Mouse (Mus musculus) adrenal gland, postnatal 0 days (tissue): ENCODE results near the gene Slc5a3. TPM values are rescaled to one million over a fixed set of nuclear protein-coding genes. Genes with fewer than 3 reads are reported as not detected.

ENCODE experiments used
- polyA plus RNA-seq: library from polyadenylated mRNA; unstranded; fragments of >200 nt; fragmentation: Nextera tagmentation; extraction: Ambion mirVana; gene quantifications from 2 replicates; pipeline ENCODE4 v1.2.1, GENCODE M21; 2015

Slc5a3 gene
- 3.3 and 4.1 TPM in 2 replicates for polyA plus RNA-seq

GRCm38 (mm10) chr16:92057852-92058643, at the start of gene Slc5a3, which contains the start of the genes Mrps6 and Gm49711:
TSS of gene Slc5a3 (plus strand) at chr16:92058322.
TSS of gene Mrps6 (plus strand) at chr16:92058270.
TSS of gene Gm49711 (plus strand) at chr16:92058316.

Other genes starting within 250 kb of the Slc5a3 start
- gene Mrps6, start 52 bp upstream of the Slc5a3 start, polyA plus RNA-seq, result 145 and 147 TPM in 2 replicates
- not detected in 2 replicates for gene Gm49711, start within 50 bp of the Slc5a3 start, polyA plus RNA-seq
- not detected in 2 replicates for gene Kcne2, start 234.1 kb downstream of the Slc5a3 start, polyA plus RNA-seq
- gene Smim11, start 243.0 kb downstream of the Slc5a3 start, polyA plus RNA-seq, result 184 and 191 TPM in 2 replicates